In the genomic region with DNA sequence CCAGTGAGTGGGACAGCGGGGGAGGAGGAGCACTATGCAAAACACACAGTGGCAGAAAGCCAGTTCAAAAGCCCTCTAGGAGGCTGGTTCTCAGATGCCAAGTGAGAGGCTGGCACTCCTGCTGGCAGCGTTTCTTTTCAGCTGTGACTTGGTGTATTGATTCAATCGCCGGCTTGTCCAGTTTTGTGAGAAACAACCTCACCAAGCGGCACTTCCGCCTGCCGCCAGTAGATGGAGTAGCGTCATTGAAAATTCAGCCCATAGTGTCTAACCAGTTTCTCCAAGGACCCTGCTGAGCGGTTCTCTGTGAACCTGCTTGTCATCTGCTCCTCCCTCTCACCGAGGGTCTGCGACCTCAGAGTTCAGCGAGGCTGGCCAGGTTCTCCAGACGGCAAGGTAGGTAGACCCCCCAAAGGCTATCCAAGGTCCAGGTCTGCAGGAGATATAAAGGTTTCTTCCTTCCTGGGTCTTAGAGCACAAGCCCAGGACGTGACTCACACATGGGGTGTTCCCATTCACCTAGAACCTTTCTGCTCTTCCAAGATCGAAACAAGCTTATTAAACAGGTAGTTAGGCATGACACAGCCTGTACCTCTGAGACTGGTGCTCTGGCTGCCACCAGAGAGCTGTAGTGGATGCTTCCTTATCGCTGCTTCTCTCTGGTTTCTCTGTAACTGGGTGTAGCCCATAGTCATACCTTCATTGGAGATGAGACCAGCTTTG, we compare ENCODE assay signal across 8 mouse cellular contexts. TPM values are rescaled to one million over a fixed set of nuclear protein-coding genes. Genes with fewer than 3 reads are reported as not detected.
DNase-seq lines count a peak whose midpoint lies in the region; ATAC-seq and TF ChIP-seq lines count a peak whose summit lies in the region.

No protein-coding gene starts in this region.

- 10% methylated on average over 16 of the region's 16 CpGs for WGBS in embryonic facial prominence, embryonic 12.5 days
- 7% methylated on average over 16 of the region's 16 CpGs for WGBS in heart, adult 2 months
- 14% methylated on average over 16 of the region's 16 CpGs for WGBS in limb, embryonic 14.5 days
- 7% methylated on average over 16 of the region's 16 CpGs for WGBS in midbrain, postnatal 0 days

- peaks cover 19% of the 10 kb centered on the region for H3K4me1 ChIP-seq in embryonic facial prominence, embryonic 12.5 days
- H3K4me1 ChIP-seq in heart, adult 2 months (ENCODE audit: control insufficient read depth, insufficient read depth, low read length), result no peaks in the 10 kb centered on the region
- peaks cover 8% of the 10 kb centered on the region for H3K4me1 ChIP-seq in limb, embryonic 14.5 days (ENCODE audit: control insufficient read depth, insufficient read depth, low read length)
- 0 out of 2 replicates have a peak, but pooled peaks cover 4% of the 10 kb centered on the region for H3K4me1 ChIP-seq in midbrain, postnatal 0 days (ENCODE audit: insufficient read depth, low read length)

- H3K79me2 ChIP-seq in heart, adult 2 months (replicated peaks; ENCODE audit: control insufficient read depth, insufficient read depth, low read length), result peaks cover 3% of the 10 kb centered on the region

- H3K27me3 ChIP-seq in embryonic facial prominence, embryonic 12.5 days, result peaks cover 17% of the 10 kb centered on the region
- H3K27me3 ChIP-seq in heart, adult 2 months (ENCODE audit: control insufficient read depth, insufficient read depth, low read length), result no peaks in the 10 kb centered on the region
- peaks cover 23% of the 10 kb centered on the region for H3K27me3 ChIP-seq in limb, embryonic 14.5 days (ENCODE audit: control insufficient read depth, insufficient read depth, low read length)
- peaks cover 19% of the 10 kb centered on the region for H3K27me3 ChIP-seq in midbrain, postnatal 0 days (ENCODE audit: insufficient read depth, low read length)

- ATAC-seq in embryonic facial prominence, embryonic 12.5 days (ENCODE audit: insufficient number of reproducible peaks, insufficient read depth, low FRiP score, low TSS enrichment), result no peak
- ATAC-seq in limb, embryonic 14.5 days (ENCODE audit: low FRiP score, low read depth), result no peak
- peak; percentile 63 for ATAC-seq in midbrain, postnatal 0 days (ENCODE audit: low FRiP score)

- no peaks in the 10 kb centered on the region for H3K9me3 ChIP-seq in embryonic facial prominence, embryonic 12.5 days
- no peaks in the 10 kb centered on the region for H3K9me3 ChIP-seq in limb, embryonic 14.5 days (ENCODE audit: control insufficient read depth, low read length)
- no peaks in the 10 kb centered on the region for H3K9me3 ChIP-seq in midbrain, postnatal 0 days (ENCODE audit: low read length)

- no peaks in the 10 kb centered on the region for H3K36me3 ChIP-seq in embryonic facial prominence, embryonic 12.5 days
- H3K36me3 ChIP-seq in heart, adult 2 months (ENCODE audit: control insufficient read depth, insufficient read depth, low read length), result no peaks in the 10 kb centered on the region
- no peaks in the 10 kb centered on the region for H3K36me3 ChIP-seq in limb, embryonic 14.5 days (ENCODE audit: control insufficient read depth, insufficient read depth, low read length)
- H3K36me3 ChIP-seq in midbrain, postnatal 0 days (ENCODE audit: insufficient read depth, low read length), result no peaks in the 10 kb centered on the region

- no peak overlapping the region for H3K27ac ChIP-seq in embryonic facial prominence, embryonic 12.5 days
- peak overlapping the region; percentile 2; the same call in 1 of the 2 replicates for H3K27ac ChIP-seq in heart, adult 2 months
- no peak overlapping the region for H3K27ac ChIP-seq in limb, embryonic 14.5 days (replicated peaks; ENCODE audit: low read depth, low read length)
- no peak overlapping the region for H3K27ac ChIP-seq in midbrain, postnatal 0 days (ENCODE audit: low read depth, low read length)

- H3K4me2 ChIP-seq in embryonic facial prominence, embryonic 12.5 days (replicated peaks), result peak overlapping the region; percentile 28
- no peak overlapping the region; the same call in 1 of the 2 replicates for H3K4me2 ChIP-seq in limb, embryonic 14.5 days (replicated peaks; ENCODE audit: low read depth, low read length, severe bottlenecking)
- peak overlapping the region; percentile 46 for H3K4me2 ChIP-seq in midbrain, postnatal 0 days (ENCODE audit: low read depth, low read length, poor library complexity, severe bottlenecking)

- TF ChIP-seq EP300 in heart, adult 2 months (IDR thresholded peaks at IDR 0.05; ENCODE audit: insufficient read depth, low read depth, low read length), result peak; percentile 97

- intact Hi-C loops in heart, adult 2 months (cut with DNase I), result loop anchor here (1.0 kb wide), 2 partner anchors 380 to 473 kb away; no protein-coding TSS in a partner anchor

- H3K4me3 ChIP-seq in embryonic facial prominence, embryonic 12.5 days, result no peak overlapping the region
- H3K4me3 ChIP-seq in heart, adult 2 months, result peak overlapping the region; percentile 26; the same call in 1 of the 2 replicates
- H3K4me3 ChIP-seq in limb, embryonic 14.5 days (replicated peaks; ENCODE audit: low read length), result no peak overlapping the region
- peak overlapping the region; percentile 6 for H3K4me3 ChIP-seq in midbrain, postnatal 0 days (ENCODE audit: low read depth, low read length)

- TF ChIP-seq CTCF in heart, adult 2 months (IDR thresholded peaks at IDR 0.05), result no peak; the same call in none of the 2 replicates
- TF ChIP-seq CTCF in midbrain, postnatal 0 days (IDR thresholded peaks at IDR 0.05), result peak; percentile 95

- peak; percentile 81 for DNase-seq in 3134 (ENCODE audit: extremely low read depth, insufficient read length, low spot score)
- DNase-seq in adrenal gland, postnatal 25 days, result peak; percentile 84
- DNase-seq in heart, adult 2 months, result peak; percentile 88 to 94
- DNase-seq in kidney, adult 8-10 months, result peak; percentile 84 to 94
- peak; percentile 88 for DNase-seq in limb, embryonic 14.5 days (ENCODE audit: low spot score)
- DNase-seq in midbrain, postnatal 0 days (ENCODE audit: low spot score), result peak; percentile 96
- peak; percentile 64 to 80 for DNase-seq in spleen, postnatal 14 days (ENCODE audit: low spot score in 2 of 2)

- H3K9ac ChIP-seq in embryonic facial prominence, embryonic 12.5 days, result no peak overlapping the region
- H3K9ac ChIP-seq in heart, adult 2 months (ENCODE audit: low read depth, low read length), result no peak overlapping the region; the same call in 1 of the 2 replicates
- no peak overlapping the region for H3K9ac ChIP-seq in limb, embryonic 14.5 days (ENCODE audit: low read depth, low read length, severe bottlenecking)
- no peak overlapping the region for H3K9ac ChIP-seq in midbrain, postnatal 0 days (replicated peaks; ENCODE audit: low read length, poor library complexity, severe bottlenecking)

- no peak for TF ChIP-seq POLR2A in heart, adult 2 months (IDR thresholded peaks at IDR 0.05; ENCODE audit: insufficient read depth, low read depth, low read length)
- TF ChIP-seq POLR2A in limb, embryonic 14.5 days (IDR thresholded peaks at IDR 0.05; ENCODE audit: borderline replicate concordance, extremely low read depth, insufficient read depth, insufficient read length), result no peak

RNA-seq across cellular contexts. Expression of gene Fam43a, which starts 2.4 kb away (rescaled TPM):
- 20.4 and 30.0 TPM in 2 replicates for total RNA-seq in adrenal gland, postnatal 25 days (2021)
- polyA plus RNA-seq in embryonic facial prominence, embryonic 12.5 days (2016; fragmentation: Nextera tagmentation; extraction: Ambion mirVana), result 20.2 and 23.4 TPM in 2 replicates
- total RNA-seq in heart, adult 2 months (2021), result 10 to 100 TPM; 20.7 to 22.6 TPM
- 23.9 and 27.1 TPM in 2 replicates for polyA plus RNA-seq in heart, adult 2 months (2012; rRNA removed)
- polyA plus RNA-seq in limb, embryonic 14.5 days (2012; rRNA removed), result 14.3 and 18.3 TPM in 2 replicates
- polyA plus RNA-seq in limb, embryonic 14.5 days (2014; fragmentation: Nextera tagmentation; extraction: Ambion mirVana), result 8.0 and 9.1 TPM in 2 replicates
- total RNA-seq in midbrain, postnatal 0 days (2014; rRNA removed), result 21.1 and 22.3 TPM in 2 replicates
- polyA plus RNA-seq in midbrain, postnatal 0 days (2015; fragmentation: Nextera tagmentation; extraction: Ambion mirVana), result 10.1 and 11.5 TPM in 2 replicates

RNA-seq across cellular contexts. Expression of gene Lsg1, which starts 9.7 kb away (rescaled TPM):
- 32.1 and 39.6 TPM in 2 replicates for total RNA-seq in adrenal gland, postnatal 25 days (2021)
- polyA plus RNA-seq in embryonic facial prominence, embryonic 12.5 days (2016; fragmentation: Nextera tagmentation; extraction: Ambion mirVana), result 73.8 and 80.2 TPM in 2 replicates
- total RNA-seq in heart, adult 2 months (2021), result 10 to 100 TPM; 19.6 to 21.2 TPM
- polyA plus RNA-seq in heart, adult 2 months (2012; rRNA removed), result 5.5 and 7.5 TPM in 2 replicates
- 30.2 and 36.3 TPM in 2 replicates for polyA plus RNA-seq in limb, embryonic 14.5 days (2012; rRNA removed)
- polyA plus RNA-seq in limb, embryonic 14.5 days (2014; fragmentation: Nextera tagmentation; extraction: Ambion mirVana), result 64.2 and 64.7 TPM in 2 replicates
- 16.5 and 17.5 TPM in 2 replicates for total RNA-seq in midbrain, postnatal 0 days (2014; rRNA removed)
- 38.1 and 43.7 TPM in 2 replicates for polyA plus RNA-seq in midbrain, postnatal 0 days (2015; fragmentation: Nextera tagmentation; extraction: Ambion mirVana)

RNA-seq across cellular contexts. Expression of gene Tmem44, which starts 46.5 kb away (rescaled TPM):
- total RNA-seq in adrenal gland, postnatal 25 days (2021), result 3.2 and 4.5 TPM in 2 replicates
- polyA plus RNA-seq in embryonic facial prominence, embryonic 12.5 days (2016; fragmentation: Nextera tagmentation; extraction: Ambion mirVana), result 39.5 and 41.4 TPM in 2 replicates
- 1 to 10 TPM; 4.4 to 5.8 TPM for total RNA-seq in heart, adult 2 months (2021)
- polyA plus RNA-seq in heart, adult 2 months (2012; rRNA removed), result 9.8 and 12.0 TPM in 2 replicates
- polyA plus RNA-seq in limb, embryonic 14.5 days (2012; rRNA removed), result 39.4 and 45.2 TPM in 2 replicates
- 16.9 and 24.5 TPM in 2 replicates for polyA plus RNA-seq in limb, embryonic 14.5 days (2014; fragmentation: Nextera tagmentation; extraction: Ambion mirVana)
- total RNA-seq in midbrain, postnatal 0 days (2014; rRNA removed), result 114 and 124 TPM in 2 replicates
- polyA plus RNA-seq in midbrain, postnatal 0 days (2015; fragmentation: Nextera tagmentation; extraction: Ambion mirVana), result 64.3 and 67.7 TPM in 2 replicates

Comparison
In these comparisons a context has a peak if more than half of its experiments do, and no peak if none do; other contexts are left out.
1. H3K4me3 ChIP-seq: peak in heart, adult 2 months (single experiment) and midbrain, postnatal 0 days (single experiment); none in embryonic facial prominence, embryonic 12.5 days (single experiment) and limb, embryonic 14.5 days (single experiment).
2. Peak in every context shown above with its lines, with median percentiles within 50 percentile points of each other: DNase-seq.